Mouse (Mus musculus) liver, embryonic 15.5 days (tissue): ENCODE measurements at regions not wholly inside any gene's neighbourhood (a gene's known extent, or its start where the extent isn't known, plus 50 kb on each side); places are given as distances from the start of the nearest gene placed in this dataset.

Source experiments
- ATAC-seq: fragments of 200-750 bp; cut with Nextera tagmentation; 2 replicates; pipeline ENCODE4 v1.8.0; 2017; ENCODE audit warnings: moderate number of reproducible peaks, mild to moderate bottlenecking, moderate library complexity; ENCODE audit not compliant: insufficient read depth
- H3K27ac ChIP-seq: fragments of 300-500 bp; sonication (generic); replicated peaks from 2 replicates; pipeline ENCODE4 v1.5.1; 2015; ENCODE audit warnings: mild to moderate bottlenecking, inconsistent platforms
- H3K27me3 ChIP-seq: fragments of 300-500 bp; sonication (generic); 2 replicates; pipeline ENCODE4 v1.6.1; 2015; ENCODE audit warnings: mild to moderate bottlenecking, inconsistent platforms
- H3K36me3 ChIP-seq: fragments of 300-500 bp; sonication (generic); replicated peaks from 2 replicates; pipeline ENCODE4 v1.6.1; 2015; ENCODE audit warnings: moderate library complexity, mild to moderate bottlenecking, inconsistent platforms
- H3K4me1 ChIP-seq: fragments of 300-500 bp; sonication (generic); replicated peaks from 2 replicates; pipeline ENCODE4 v1.6.1; 2015; ENCODE audit warnings: inconsistent platforms
- H3K4me2 ChIP-seq: fragments of 300-500 bp; sonication (generic); 2 replicates; pipeline ENCODE4 v1.6.1; 2015; ENCODE audit warnings: moderate library complexity, mild to moderate bottlenecking, inconsistent platforms
- H3K4me3 ChIP-seq: fragments of 300-500 bp; sonication (generic); replicated peaks from 2 replicates; pipeline ENCODE4 v1.5.1; 2015; ENCODE audit warnings: mild to moderate bottlenecking, inconsistent platforms
- H3K9ac ChIP-seq: fragments of 300-500 bp; sonication (generic); 2 replicates; pipeline ENCODE4 v1.6.1; 2015; ENCODE audit warnings: moderate library complexity, mild to moderate bottlenecking, inconsistent platforms
- H3K9me3 ChIP-seq: fragments of 300-500 bp; sonication (generic); replicated peaks from 2 replicates; pipeline ENCODE4 v1.6.1; 2016; ENCODE audit warnings: inconsistent platforms
- WGBS: fragments of 180-500 bp; shearing (Covaris S2); methylation state at CpG from one replicate; pipeline ENCODE4 v1.1.7; 2015; ENCODE audit warnings: mixed read lengths; ENCODE audit not compliant: insufficient replicate concordance; 5-methylcytosine and 5-hydroxymethylcytosine counted together

DNA sequence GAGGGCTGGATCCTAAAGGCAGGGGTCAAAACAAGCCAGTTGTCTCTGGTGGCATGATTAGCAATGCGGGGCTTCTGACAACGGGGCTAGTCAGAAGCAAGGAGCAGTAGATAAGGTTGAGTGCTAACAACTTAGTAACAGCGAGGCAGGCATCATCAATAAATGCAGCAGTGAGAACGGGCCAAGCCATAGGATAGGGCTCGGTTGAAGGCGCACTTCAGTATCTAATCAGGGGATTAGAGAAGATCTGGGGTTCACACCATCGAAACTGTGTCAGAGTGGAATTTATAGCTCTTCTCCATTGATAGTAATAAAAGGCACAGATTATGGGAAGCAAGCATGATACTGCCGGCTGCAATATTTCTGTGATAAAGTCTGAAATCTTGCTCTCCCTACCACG lies 402.0 kb upstream of the Fam241a start:
- no peak overlapping the region for H3K4me2 ChIP-seq
- 57% methylated on average over 9 of the region's 9 CpGs for WGBS
- ATAC-seq, result no peak

GRCm38 (mm10) chr3:128287846-128288245 lies 391.7 kb upstream of the Fam241a start:
- no peaks in the 10 kb centered on the region for H3K36me3 ChIP-seq
- no peak overlapping the region for H3K9ac ChIP-seq
- H3K27ac ChIP-seq, result no peak overlapping the region
- ATAC-seq, result no peak
- H3K9me3 ChIP-seq, result no peaks in the 10 kb centered on the region
- WGBS, result 49% methylated on average over 4 of the region's 4 CpGs
- no peaks in the 10 kb centered on the region for H3K27me3 ChIP-seq
- H3K4me3 ChIP-seq, result no peak overlapping the region
- H3K4me1 ChIP-seq, result no peaks in the 10 kb centered on the region
- H3K4me2 ChIP-seq, result no peak overlapping the region

More for the DNA sequence above, 402.0 kb upstream of the Fam241a start:
- no peak overlapping the region for H3K27ac ChIP-seq
- H3K9ac ChIP-seq, result no peak overlapping the region
- no peak overlapping the region for H3K4me3 ChIP-seq
- H3K36me3 ChIP-seq, result no peaks in the 10 kb centered on the region
- H3K9me3 ChIP-seq, result no peaks in the 10 kb centered on the region
- H3K4me1 ChIP-seq, result no peaks in the 10 kb centered on the region
- no peaks in the 10 kb centered on the region for H3K27me3 ChIP-seq

DNA sequence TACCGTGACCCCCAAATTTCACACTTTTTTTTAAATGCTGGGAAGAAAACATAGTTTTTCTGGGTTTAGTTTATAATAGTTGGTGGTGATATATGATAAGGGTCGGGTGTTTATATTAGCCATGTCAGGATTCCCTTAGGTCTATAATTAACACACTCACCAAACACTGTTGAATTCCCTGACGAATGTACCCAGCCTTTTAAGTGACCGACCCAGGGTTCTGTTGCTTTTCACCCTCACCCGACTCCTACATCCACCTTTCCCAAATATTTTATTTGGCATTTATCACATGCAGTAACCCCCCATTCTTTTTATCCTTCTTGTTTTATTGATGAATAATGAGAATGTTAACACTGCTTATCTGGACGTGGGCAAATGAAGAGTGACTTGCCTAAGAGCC lies 389.1 kb upstream of the Fam241a start:
- H3K27me3 ChIP-seq, result no peaks in the 10 kb centered on the region
- H3K4me2 ChIP-seq, result no peak overlapping the region
- WGBS, result 57% methylated on average over 6 of the region's 6 CpGs
- no peaks in the 10 kb centered on the region for H3K36me3 ChIP-seq
- H3K9me3 ChIP-seq, result no peaks in the 10 kb centered on the region
- no peaks in the 10 kb centered on the region for H3K4me1 ChIP-seq
- no peak for ATAC-seq
- H3K9ac ChIP-seq, result no peak overlapping the region
- H3K27ac ChIP-seq, result no peak overlapping the region
- H3K4me3 ChIP-seq, result no peak overlapping the region

GRCm38 (mm10) chr3:128280626-128281025 lies 384.5 kb upstream of the Fam241a start:
- Histone ChIP-seq H3K9ac (no peak overlapping the region), H3K27ac (no peak overlapping the region), H3K4me3 (no peak overlapping the region), H3K4me2 (no peak overlapping the region), H3K9me3 (no peaks in the 10 kb centered on the region), H3K27me3 (no peaks in the 10 kb centered on the region), H3K4me1 (no peaks in the 10 kb centered on the region), H3K36me3 (no peaks in the 10 kb centered on the region)
- 72% methylated on average over 4 of the region's 4 CpGs for WGBS
- ATAC-seq, result no peak

DNA sequence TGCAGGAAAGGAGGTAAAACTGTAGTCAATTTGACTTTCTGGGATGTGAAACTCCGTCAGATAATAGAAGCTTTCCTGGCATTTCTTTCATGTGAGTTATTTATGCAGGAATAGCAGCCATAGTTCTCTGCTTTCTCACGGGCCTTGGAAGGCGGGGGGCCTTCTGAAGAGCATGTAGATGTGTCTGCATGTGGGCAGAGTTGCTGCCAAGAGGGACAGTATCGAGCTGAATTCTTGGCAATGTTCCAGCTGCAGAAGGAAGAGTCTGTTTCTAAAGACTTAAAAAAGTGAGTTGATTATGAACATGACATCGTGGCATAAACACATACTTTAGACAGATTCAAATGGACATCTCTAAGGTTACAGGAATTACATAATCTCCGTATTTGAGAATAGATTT lies 374.5 kb upstream of the Fam241a start:
- ATAC-seq, result no peak
- no peak overlapping the region for H3K4me3 ChIP-seq
- H3K4me2 ChIP-seq, result no peak overlapping the region
- H3K36me3 ChIP-seq, result no peaks in the 10 kb centered on the region
- no peaks in the 10 kb centered on the region for H3K27me3 ChIP-seq
- H3K4me1 ChIP-seq, result no peaks in the 10 kb centered on the region
- WGBS, result 43% methylated on average over 6 of the region's 6 CpGs
- H3K9ac ChIP-seq, result no peak overlapping the region
- H3K27ac ChIP-seq, result no peak overlapping the region
- no peaks in the 10 kb centered on the region for H3K9me3 ChIP-seq

DNA sequence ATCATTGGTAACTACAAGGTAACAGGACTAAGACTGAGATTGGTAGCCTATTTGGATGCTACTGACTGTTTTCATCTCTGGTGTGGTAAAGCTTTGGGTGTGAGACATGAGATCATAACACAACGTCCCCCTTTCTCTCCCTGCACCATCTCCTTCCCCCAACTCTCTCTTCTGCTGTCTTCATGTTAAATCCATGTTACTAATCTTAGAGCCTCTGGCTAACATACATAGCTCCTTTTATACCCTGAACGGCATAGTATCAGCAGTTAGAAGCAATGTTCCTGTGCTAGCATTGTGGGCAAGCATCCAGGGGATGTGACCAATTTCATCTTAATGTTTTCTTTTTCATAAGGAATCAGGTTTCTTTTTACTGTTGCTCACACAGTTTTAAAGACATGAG lies 365.1 kb upstream of the Fam241a start:
- H3K9ac ChIP-seq, result no peak overlapping the region
- 54% methylated on average over 2 of the region's 2 CpGs for WGBS
- no peaks in the 10 kb centered on the region for H3K9me3 ChIP-seq
- H3K27me3 ChIP-seq, result no peaks in the 10 kb centered on the region
- no peak overlapping the region for H3K4me2 ChIP-seq
- no peak overlapping the region for H3K4me3 ChIP-seq
- H3K27ac ChIP-seq, result no peak overlapping the region
- ATAC-seq, result no peak
- H3K36me3 ChIP-seq, result no peaks in the 10 kb centered on the region
- no peaks in the 10 kb centered on the region for H3K4me1 ChIP-seq

DNA sequence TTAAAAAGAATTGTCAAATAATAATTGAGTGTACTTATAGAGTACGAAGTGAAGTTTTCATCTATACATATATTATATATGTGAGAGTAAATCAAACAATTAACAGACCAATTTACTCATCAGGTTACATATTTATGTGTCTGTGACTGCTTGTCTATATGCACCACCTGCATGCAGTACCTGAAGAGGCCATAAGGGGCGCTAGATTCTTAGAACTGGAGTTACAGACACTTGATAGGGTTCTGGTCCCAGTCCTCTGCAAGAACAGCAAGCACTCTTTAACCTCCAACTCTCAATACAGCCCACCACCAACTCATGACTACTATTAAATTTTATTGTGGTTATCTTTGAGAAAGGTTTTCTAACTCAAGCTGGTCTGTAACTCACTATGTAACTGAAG lies 351.7 kb upstream of the Fam241a start:
- H3K27ac ChIP-seq, result no peak overlapping the region
- H3K4me3 ChIP-seq, result no peak overlapping the region
- 38% methylated on average over 2 of the region's 2 CpGs for WGBS
- no peak overlapping the region for H3K9ac ChIP-seq
- no peaks in the 10 kb centered on the region for H3K9me3 ChIP-seq
- no peak for ATAC-seq
- H3K4me1 ChIP-seq, result no peaks in the 10 kb centered on the region
- H3K4me2 ChIP-seq, result no peak overlapping the region
- H3K27me3 ChIP-seq, result no peaks in the 10 kb centered on the region
- H3K36me3 ChIP-seq, result no peaks in the 10 kb centered on the region

GRCm38 (mm10) chr3:128239813-128240421 lies 343.8 kb upstream of the Fam241a start:
- Histone ChIP-seq H3K9me3 (no peaks in the 10 kb centered on the region), H3K27ac (no peak overlapping the region), H3K4me2 (no peak overlapping the region), H3K36me3 (no peaks in the 10 kb centered on the region), H3K4me3 (no peak overlapping the region), H3K4me1 (no peaks in the 10 kb centered on the region), H3K9ac (no peak overlapping the region), H3K27me3 (no peaks in the 10 kb centered on the region)
- 24% methylated on average over 7 of the region's 7 CpGs for WGBS
- no peak for ATAC-seq

GRCm38 (mm10) chr3:128230390-128230789 lies 334.3 kb upstream of the Fam241a start:
- Histone ChIP-seq H3K27me3 (no peaks in the 10 kb centered on the region), H3K4me2 (no peak overlapping the region), H3K4me3 (no peak overlapping the region), H3K27ac (no peak overlapping the region), H3K9ac (no peak overlapping the region), H3K36me3 (no peaks in the 10 kb centered on the region), H3K9me3 (no peaks in the 10 kb centered on the region), H3K4me1 (no peaks in the 10 kb centered on the region)
- 57% methylated on average over 5 of the region's 5 CpGs for WGBS
- ATAC-seq, result no peak

DNA sequence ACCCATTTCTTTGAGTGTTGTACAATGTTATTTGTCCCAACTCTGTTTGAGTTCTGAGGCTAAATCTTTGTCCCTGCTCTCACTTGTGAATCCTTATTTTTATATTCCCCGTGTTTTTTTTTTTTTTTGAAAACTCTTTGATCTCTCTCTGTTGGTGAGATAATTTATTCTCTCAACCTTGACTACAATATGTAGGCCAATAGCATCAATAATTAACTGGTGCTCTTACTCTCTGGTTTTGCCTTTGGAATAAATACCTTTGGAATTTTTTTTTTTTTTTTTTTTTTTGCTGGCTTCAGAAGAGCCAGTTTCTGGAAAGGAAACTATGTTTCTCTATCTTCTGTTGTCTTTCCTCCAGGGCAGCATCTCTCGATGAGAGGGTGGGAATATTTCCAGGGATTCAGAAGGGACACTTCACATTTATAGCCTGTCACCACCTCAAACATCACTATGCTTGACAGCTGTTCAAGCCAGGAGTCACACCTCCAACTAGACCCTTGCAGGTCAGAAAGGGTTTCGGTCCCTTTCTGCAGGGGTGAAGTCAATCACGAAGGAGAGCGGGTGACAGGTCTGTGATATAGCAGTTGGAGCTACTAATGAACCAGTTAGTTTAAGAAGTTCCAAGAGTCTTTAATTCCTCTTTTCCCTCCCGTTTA lies 330.9 kb upstream of the Fam241a start:
- no peak overlapping the region for H3K4me3 ChIP-seq
- WGBS, result 59% methylated on average over 6 of the region's 6 CpGs
- H3K36me3 ChIP-seq, result no peaks in the 10 kb centered on the region
- no peaks in the 10 kb centered on the region for H3K27me3 ChIP-seq
- no peak overlapping the region for H3K27ac ChIP-seq
- no peaks in the 10 kb centered on the region for H3K9me3 ChIP-seq
- H3K4me2 ChIP-seq, result no peak overlapping the region
- no peak for ATAC-seq
- H3K4me1 ChIP-seq, result no peaks in the 10 kb centered on the region
- no peak overlapping the region for H3K9ac ChIP-seq

GRCm38 (mm10) chr3:128226503-128226902 lies 330.4 kb upstream of the Fam241a start:
- 55% methylated on average over 6 of the region's 6 CpGs for WGBS
- Histone ChIP-seq H3K4me2 (no peak overlapping the region), H3K9ac (no peak overlapping the region), H3K4me1 (no peaks in the 10 kb centered on the region), H3K27ac (no peak overlapping the region), H3K4me3 (no peak overlapping the region), H3K9me3 (no peaks in the 10 kb centered on the region), H3K36me3 (no peaks in the 10 kb centered on the region), H3K27me3 (no peaks in the 10 kb centered on the region)
- ATAC-seq, result no peak

- WGBS, result 64% methylated on average over 12 of the region's 12 CpGs
Measured at GRCm38 (mm10) chr3:128222344-128222743, 326.2 kb upstream of the Fam241a start.

More at GRCm38 (mm10) chr3:128222344-128222743, 326.2 kb upstream of the Fam241a start:
- Histone ChIP-seq H3K9ac (no peak overlapping the region), H3K27me3 (no peaks in the 10 kb centered on the region), H3K9me3 (no peaks in the 10 kb centered on the region), H3K27ac (no peak overlapping the region), H3K4me1 (no peaks in the 10 kb centered on the region), H3K4me2 (no peak overlapping the region), H3K4me3 (no peak overlapping the region), H3K36me3 (no peaks in the 10 kb centered on the region)
- ATAC-seq, result no peak
